Mouse (Mus musculus): ENCODE data around the gene Uap1l1. TPM values are rescaled to one million over a fixed set of nuclear protein-coding genes. Genes with fewer than 3 reads are reported as not detected.

The Uap1l1 gene
- total and polyA plus RNA-seq, 3 experiments, result 22.8 to 56.4 (median 53.9) TPM

GRCm38 (mm10) chr2:25349499-25349898 lies 16.0 kb downstream of the Uap1l1 start:
- H3K36me3 ChIP-seq (replicated peaks), result peaks cover 98% of the 10 kb centered on the region
- ATAC-seq (ENCODE audit: extremely low read depth, insufficient number of reproducible peaks, low FRiP score, poor library complexity, severe bottlenecking), result no peak
- no peaks in the 10 kb centered on the region for H3K9me3 ChIP-seq (replicated peaks)
- peaks cover 22% of the 10 kb centered on the region for H3K4me1 ChIP-seq (ENCODE audit: insufficient read depth, low read depth, low read length)
- H3K27me3 ChIP-seq (ENCODE audit: insufficient read depth, low read length), result no peaks in the 10 kb centered on the region
- no peak for TF ChIP-seq CTCF (IDR thresholded peaks at IDR 0.05; ENCODE audit: low read depth, low read length)
- TF ChIP-seq POLR2AphosphoS5 (IDR thresholded peaks at IDR 0.05; ENCODE audit: insufficient replicate concordance, low read depth, low read length), result no peak
- no peak for TF ChIP-seq GATA1 (IDR thresholded peaks at IDR 0.05; ENCODE audit: borderline replicate concordance, low read length)
- TF ChIP-seq TAL1 (conservative IDR thresholded peaks at IDR 0.05; ENCODE audit: low read depth, low read length), result no peak
- no peak for TF ChIP-seq GATA2 (IDR thresholded peaks at IDR 0.05; ENCODE audit: borderline replicate concordance, low read depth, low read length)
- H3K4me3 ChIP-seq (ENCODE audit: low read depth, low read length), result no peak overlapping the region
- no peak for DNase-seq (ENCODE audit: low spot score)

- H3K9me3 ChIP-seq (replicated peaks), result no peaks in the 10 kb centered on the region
- peaks cover 9% of the 10 kb centered on the region; the same call in 1 of the 2 replicates for H3K4me1 ChIP-seq (ENCODE audit: insufficient read depth, low read depth, low read length)
- H3K27me3 ChIP-seq (ENCODE audit: insufficient read depth, low read length), result no peaks in the 10 kb centered on the region
- ATAC-seq (ENCODE audit: extremely low read depth, insufficient number of reproducible peaks, low FRiP score, poor library complexity, severe bottlenecking), result no peak
- peaks cover 98% of the 10 kb centered on the region for H3K36me3 ChIP-seq (replicated peaks)
- no peak overlapping the region for H3K4me3 ChIP-seq (ENCODE audit: low read depth, low read length)
- no peak for TF ChIP-seq GATA1 (IDR thresholded peaks at IDR 0.05; ENCODE audit: borderline replicate concordance, low read length)
- TF ChIP-seq TAL1 (conservative IDR thresholded peaks at IDR 0.05; ENCODE audit: low read depth, low read length), result no peak
- no peak for TF ChIP-seq CTCF (IDR thresholded peaks at IDR 0.05; ENCODE audit: low read depth, low read length)
- TF ChIP-seq POLR2AphosphoS5 (IDR thresholded peaks at IDR 0.05; ENCODE audit: insufficient replicate concordance, low read depth, low read length), result no peak
- TF ChIP-seq GATA2 (IDR thresholded peaks at IDR 0.05; ENCODE audit: borderline replicate concordance, low read depth, low read length), result no peak
- DNase-seq (ENCODE audit: low spot score), result no peak
These were observed 17.3 kb downstream of the Uap1l1 start for GRCm38 (mm10) chr2:25348162-25348561.

GRCm38 (mm10) chr2:25338303-25338702 lies 27.2 kb downstream of the Uap1l1 start:
- Histone ChIP-seq H3K4me1 (ENCODE audit: insufficient read depth, low read depth, low read length) (peaks cover 27% of the 10 kb centered on the region), H3K36me3 (replicated peaks) (peaks cover 93% of the 10 kb centered on the region), H3K4me3 (ENCODE audit: low read depth, low read length) (no peak overlapping the region), H3K9me3 (replicated peaks) (no peaks in the 10 kb centered on the region), H3K27me3 (ENCODE audit: insufficient read depth, low read length) (no peaks in the 10 kb centered on the region)
- DNase-seq (ENCODE audit: low spot score) (no peak), ATAC-seq (ENCODE audit: extremely low read depth, insufficient number of reproducible peaks, low FRiP score, poor library complexity, severe bottlenecking) (no peak)
- TF ChIP-seq GATA2 (IDR thresholded peaks at IDR 0.05; ENCODE audit: borderline replicate concordance, low read depth, low read length) (no peak), CTCF (IDR thresholded peaks at IDR 0.05; ENCODE audit: low read depth, low read length) (no peak), GATA1 (IDR thresholded peaks at IDR 0.05; ENCODE audit: borderline replicate concordance, low read length) (no peak), TAL1 (conservative IDR thresholded peaks at IDR 0.05; ENCODE audit: low read depth, low read length) (no peak), POLR2AphosphoS5 (IDR thresholded peaks at IDR 0.05; ENCODE audit: insufficient replicate concordance, low read depth, low read length) (no peak)

- TF ChIP-seq TAL1 (conservative IDR thresholded peaks at IDR 0.05; ENCODE audit: low read depth, low read length) (no peak), POLR2AphosphoS5 (IDR thresholded peaks at IDR 0.05; ENCODE audit: insufficient replicate concordance, low read depth, low read length) (no peak), GATA2 (IDR thresholded peaks at IDR 0.05; ENCODE audit: borderline replicate concordance, low read depth, low read length) (no peak), CTCF (IDR thresholded peaks at IDR 0.05; ENCODE audit: low read depth, low read length) (no peak), GATA1 (IDR thresholded peaks at IDR 0.05; ENCODE audit: borderline replicate concordance, low read length) (no peak)
- DNase-seq (ENCODE audit: low spot score) (no peak), ATAC-seq (ENCODE audit: extremely low read depth, insufficient number of reproducible peaks, low FRiP score, poor library complexity, severe bottlenecking) (no peak)
- no peaks in the 10 kb centered on the region for H3K9me3 ChIP-seq (replicated peaks)
- peak overlapping the region; percentile 97 for H3K4me3 ChIP-seq (ENCODE audit: low read depth, low read length)
- H3K4me1 ChIP-seq (ENCODE audit: insufficient read depth, low read depth, low read length), result peaks cover 40% of the 10 kb centered on the region
- peaks cover 52% of the 10 kb centered on the region for H3K36me3 ChIP-seq (replicated peaks)
- no peaks in the 10 kb centered on the region for H3K27me3 ChIP-seq (ENCODE audit: insufficient read depth, low read length)
These were observed 31.9 kb downstream of the Uap1l1 start for GRCm38 (mm10) chr2:25333569-25333968.

GRCm38 (mm10) chr2:25332286-25333160 lies 33.0 kb downstream of the Uap1l1 start, which contains the start of gene Man1b1:
Gene Man1b1 (plus strand): TSS chr2:25332338.
- peak; percentile 97 for ATAC-seq (ENCODE audit: extremely low read depth, insufficient number of reproducible peaks, low FRiP score, poor library complexity, severe bottlenecking)
- DNase-seq (ENCODE audit: low spot score), result peak; percentile 96
- H3K4me3 ChIP-seq (ENCODE audit: low read depth, low read length), result peak within 1 kb of the TSS; percentile 97
- no peaks in the 10 kb centered on the region for H3K27me3 ChIP-seq (ENCODE audit: insufficient read depth, low read length)
- peaks cover 40% of the 10 kb centered on the region for H3K4me1 ChIP-seq (ENCODE audit: insufficient read depth, low read depth, low read length)
- TF ChIP-seq CTCF (IDR thresholded peaks at IDR 0.05; ENCODE audit: low read depth, low read length) (no peak), GATA2 (IDR thresholded peaks at IDR 0.05; ENCODE audit: borderline replicate concordance, low read depth, low read length) (no peak), GATA1 (IDR thresholded peaks at IDR 0.05; ENCODE audit: borderline replicate concordance, low read length) (no peak), POLR2AphosphoS5 (IDR thresholded peaks at IDR 0.05; ENCODE audit: insufficient replicate concordance, low read depth, low read length) (no peak), TAL1 (conservative IDR thresholded peaks at IDR 0.05; ENCODE audit: low read depth, low read length) (no peak)
- peaks cover 41% of the 10 kb centered on the region for H3K36me3 ChIP-seq (replicated peaks)
- H3K9me3 ChIP-seq (replicated peaks), result no peaks in the 10 kb centered on the region

- Histone ChIP-seq H3K9me3 (replicated peaks) (no peaks in the 10 kb centered on the region), H3K4me1 (ENCODE audit: insufficient read depth, low read depth, low read length) (peaks cover 38% of the 10 kb centered on the region), H3K4me3 (ENCODE audit: low read depth, low read length) (peak overlapping the region; percentile 97), H3K27me3 (ENCODE audit: insufficient read depth, low read length) (peaks cover 2% of the 10 kb centered on the region; the same call in 1 of the 2 replicates), H3K36me3 (replicated peaks) (peaks cover 31% of the 10 kb centered on the region)
- ATAC-seq (ENCODE audit: extremely low read depth, insufficient number of reproducible peaks, low FRiP score, poor library complexity, severe bottlenecking) (no peak), DNase-seq (ENCODE audit: low spot score) (no peak)
- no peak for TF ChIP-seq GATA2 (IDR thresholded peaks at IDR 0.05; ENCODE audit: borderline replicate concordance, low read depth, low read length)
- TF ChIP-seq POLR2AphosphoS5 (IDR thresholded peaks at IDR 0.05; ENCODE audit: insufficient replicate concordance, low read depth, low read length), result no peak
- TF ChIP-seq GATA1 (IDR thresholded peaks at IDR 0.05; ENCODE audit: borderline replicate concordance, low read length), result no peak
- TF ChIP-seq CTCF (IDR thresholded peaks at IDR 0.05; ENCODE audit: low read depth, low read length), result no peak
- TF ChIP-seq TAL1 (conservative IDR thresholded peaks at IDR 0.05; ENCODE audit: low read depth, low read length), result no peak
These were observed 34.0 kb downstream of the Uap1l1 start for GRCm38 (mm10) chr2:25331470-25331869.

Data from G1E (cell line).